Mouse (Mus musculus) limb, embryonic 11.5 days (tissue): ENCODE data around the gene Hoxd3. TPM values are rescaled to one million over a fixed set of nuclear protein-coding genes. Genes with fewer than 3 reads are reported as not detected.

Source experiments
- ATAC-seq: fragments of 200-750 bp; cut with Nextera tagmentation; 2 replicates; pipeline ENCODE4 v1.8.0; 2017; ENCODE audit warnings: low read depth; ENCODE audit not compliant: insufficient number of reproducible peaks, low FRiP score, low TSS enrichment
- DNase-seq: peaks from one replicate; pipeline ENCODE4 v3.0.0-alpha.2; 2015; ENCODE audit warnings: low spot score
- H3K27ac ChIP-seq: fragments of 300-500 bp; sonication (generic); replicated peaks from 2 replicates; pipeline ENCODE4 v1.5.1; 2014; ENCODE audit warnings: low read depth, mild to moderate bottlenecking, low read length
- H3K27me3 ChIP-seq: fragments of 300-500 bp; sonication (generic); 2 replicates; pipeline ENCODE4 v1.6.1; 2014; ENCODE audit warnings: mild to moderate bottlenecking, low read length, mixed read lengths; ENCODE audit not compliant: control insufficient read depth, insufficient read depth
- H3K36me3 ChIP-seq: fragments of 300-500 bp; sonication (generic); 2 replicates; pipeline ENCODE4 v1.6.1; 2014; ENCODE audit warnings: mild to moderate bottlenecking, low read length, moderate library complexity, mixed read lengths; ENCODE audit not compliant: control insufficient read depth, insufficient read depth
- H3K4me1 ChIP-seq: fragments of 300-500 bp; sonication (generic); 2 replicates; pipeline ENCODE4 v1.6.1; 2014; ENCODE audit warnings: low read length, mixed read lengths; ENCODE audit not compliant: control insufficient read depth, insufficient read depth
- H3K4me2 ChIP-seq: fragments of 300-500 bp; sonication (generic); 2 replicates; pipeline ENCODE4 v1.6.1; 2014; ENCODE audit warnings: low read depth, mild to moderate bottlenecking, moderate library complexity; ENCODE audit not compliant: severe bottlenecking
- H3K4me3 ChIP-seq: fragments of 300-500 bp; sonication (generic); 2 replicates; pipeline ENCODE4 v1.5.1; 2014; ENCODE audit warnings: low read depth, low read length
- H3K9ac ChIP-seq: fragments of 300-500 bp; sonication (generic); 2 replicates; pipeline ENCODE4 v1.6.1; 2014; ENCODE audit warnings: mild to moderate bottlenecking, low read length
- H3K9me3 ChIP-seq: fragments of 300-500 bp; sonication (generic); 2 replicates; pipeline ENCODE4 v1.6.1; 2016; ENCODE audit warnings: low read length; ENCODE audit not compliant: control insufficient read depth
- WGBS: fragments of 180-500 bp; shearing (Covaris S2); extraction: QIAGEN DNeasy Blood & Tissue Kit; methylation state at CpG from one replicate; pipeline ENCODE4 v1.1.7; 2014; 5-methylcytosine and 5-hydroxymethylcytosine counted together
- polyA plus RNA-seq: library from polyadenylated mRNA; unstranded; fragments of >200 nt; fragmentation: Nextera tagmentation; extraction: Ambion mirVana; gene quantifications from 2 replicates; pipeline ENCODE4 v1.2.1, GENCODE M21; 2014

Gene Hoxd3
- polyA plus RNA-seq, result 1.2 and 1.4 TPM in 2 replicates

DNA sequence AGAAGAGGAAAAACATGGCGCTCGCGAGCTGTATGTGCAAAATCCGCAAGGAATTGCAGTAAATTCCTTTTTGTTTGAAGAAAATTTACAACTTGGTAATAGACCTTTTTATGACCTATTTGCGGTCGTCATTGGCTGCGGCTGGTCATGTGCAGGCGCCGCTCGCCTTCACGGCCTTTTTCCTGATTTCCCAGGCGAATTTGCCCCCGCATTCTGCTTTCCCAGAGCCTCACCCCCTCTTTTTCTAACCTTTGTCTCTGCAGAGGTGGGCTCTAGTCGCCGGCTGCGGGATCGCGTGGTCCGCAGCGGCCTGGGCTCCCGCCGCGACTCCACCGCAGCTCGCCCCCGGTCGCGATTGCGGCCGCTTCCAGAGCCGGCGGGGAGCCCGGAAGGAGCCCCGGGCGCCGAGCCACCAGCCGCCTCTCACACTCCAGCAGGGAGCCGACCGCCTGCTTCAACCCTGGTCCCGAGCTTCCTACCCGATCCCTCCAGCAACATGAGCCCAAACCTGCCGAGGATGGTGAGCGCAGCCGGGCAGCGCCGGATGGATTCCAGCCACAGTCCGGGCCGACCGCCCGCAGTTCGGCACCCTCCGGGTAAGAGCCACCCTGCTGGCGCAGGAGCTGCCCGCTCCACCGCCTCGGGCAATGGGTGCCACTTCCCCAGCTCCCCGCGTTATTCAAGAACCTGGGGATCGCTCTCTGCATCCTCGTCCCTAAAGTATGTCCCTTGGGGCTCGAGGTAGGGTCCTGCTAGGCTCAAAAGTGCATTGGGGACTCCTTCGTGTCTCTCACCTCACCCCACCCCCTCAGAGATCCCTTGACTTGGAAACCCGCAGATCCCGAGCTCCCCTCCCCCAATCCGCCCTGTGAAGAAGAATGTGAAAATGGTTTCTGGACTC lies at the start of gene Hoxd3, which contains the start of gene Hoxd4:
Hoxd3 (plus strand) TSS at position 207 of the 901 bp plus-strand sequence.
Hoxd4 (plus strand) TSS at position 209 of the 901 bp plus-strand sequence.
- Histone ChIP-seq H3K9ac (peak within 1 kb of the TSS; percentile 91), H3K36me3 (no peaks in the 10 kb centered on the region), H3K9me3 (no peaks in the 10 kb centered on the region), H3K4me2 (peak within 1 kb of the TSS; percentile 86), H3K27me3 (no peaks in the 10 kb centered on the region), H3K4me1 (peaks cover 33% of the 10 kb centered on the region), H3K27ac (peak within 1 kb of the TSS; percentile 88), H3K4me3 (peak within 1 kb of the TSS; percentile 74)
- DNase-seq, result peak; percentile 84
- peak; percentile 32 for ATAC-seq
- WGBS, result under 1% methylated on average over 65 of the region's 65 CpGs

GRCm38 (mm10) chr2:74663291-74663925 lies 48.3 kb upstream of the Hoxd3 start:
- Histone ChIP-seq H3K4me1 (0 out of 2 replicates have a peak, but pooled peaks cover 6% of the 10 kb centered on the region), H3K9me3 (no peaks in the 10 kb centered on the region), H3K4me2 (peak overlapping the region; percentile 27; the same call in 1 of the 2 replicates), H3K36me3 (no peaks in the 10 kb centered on the region), H3K27ac (no peak overlapping the region), H3K27me3 (peaks cover 56% of the 10 kb centered on the region), H3K4me3 (no peak overlapping the region), H3K9ac (no peak overlapping the region; the same call in 1 of the 2 replicates)
- DNase-seq (peak; percentile 86), ATAC-seq (no peak)
- 4% methylated on average over 18 of the region's 18 CpGs for WGBS

DNA sequence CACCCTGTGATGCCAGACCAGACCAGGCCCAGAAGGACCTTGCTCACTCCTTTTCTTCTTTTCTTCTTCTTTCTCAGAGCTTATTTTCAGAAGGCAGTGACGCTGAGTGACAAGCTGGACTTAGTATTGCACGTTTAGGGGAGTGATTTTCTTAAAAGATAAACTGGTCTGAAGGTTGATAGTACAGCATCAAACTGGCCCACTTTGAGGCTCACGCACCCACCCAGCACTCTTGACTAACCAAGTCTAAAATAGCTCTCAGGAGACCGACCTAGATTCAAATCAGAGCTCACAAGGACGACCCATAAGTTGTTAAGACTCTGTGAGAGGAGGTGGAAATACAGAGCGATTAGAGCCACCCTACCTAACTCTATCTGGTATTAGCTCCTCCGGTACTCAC lies 45.3 kb upstream of the Hoxd3 start:
- no peaks in the 10 kb centered on the region for H3K9me3 ChIP-seq
- H3K4me3 ChIP-seq, result peak overlapping the region; percentile 10; the same call in 1 of the 2 replicates
- no peak overlapping the region for H3K27ac ChIP-seq
- ATAC-seq (no peak), DNase-seq (peak; percentile 38)
- peak overlapping the region; percentile 41 for H3K9ac ChIP-seq
- WGBS, result 2% methylated on average over 7 of the region's 7 CpGs
- H3K4me1 ChIP-seq, result 0 out of 2 replicates have a peak, but pooled peaks cover 3% of the 10 kb centered on the region
- peaks cover 56% of the 10 kb centered on the region for H3K27me3 ChIP-seq
- no peaks in the 10 kb centered on the region for H3K36me3 ChIP-seq
- peak overlapping the region; percentile 18 for H3K4me2 ChIP-seq

DNA sequence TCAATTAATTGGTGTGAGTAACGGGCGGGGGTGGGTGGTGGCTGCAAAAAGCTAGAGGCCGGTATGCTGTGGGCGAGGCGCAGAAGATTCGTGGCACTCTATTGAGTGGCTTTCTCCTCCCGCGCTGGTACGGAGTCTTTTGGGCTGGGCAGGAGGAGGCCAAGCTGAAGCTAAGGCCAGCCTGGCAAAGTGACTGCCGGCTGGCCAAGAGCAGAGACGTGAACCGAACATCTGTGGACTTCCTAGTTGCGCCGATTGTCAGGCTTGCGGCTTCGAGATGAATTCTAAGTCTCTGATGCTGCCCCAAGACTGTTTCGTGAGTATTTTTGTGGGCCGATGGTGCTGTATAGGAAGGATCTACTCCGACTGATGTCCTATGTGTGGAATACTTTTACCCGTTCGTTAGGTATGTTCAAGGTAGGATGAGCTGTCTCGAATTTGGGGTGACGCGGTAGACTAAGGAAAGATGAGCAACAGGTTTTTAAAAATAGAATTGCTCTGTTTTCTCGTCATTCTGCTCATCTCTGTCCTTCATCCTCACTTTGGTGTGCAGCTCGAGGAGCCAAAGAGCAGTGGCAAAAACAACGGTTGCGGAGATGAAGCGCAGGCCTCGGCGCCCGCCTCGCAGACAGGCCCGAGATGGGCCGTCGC lies 44.4 kb upstream of the Hoxd3 start:
- Histone ChIP-seq H3K9me3 (no peaks in the 10 kb centered on the region), H3K4me3 (peak overlapping the region; percentile 63), H3K9ac (peak overlapping the region; percentile 90), H3K4me2 (peak overlapping the region; percentile 88), H3K27me3 (peaks cover 54% of the 10 kb centered on the region), H3K4me1 (peaks cover 7% of the 10 kb centered on the region; the same call in 1 of the 2 replicates), H3K36me3 (no peaks in the 10 kb centered on the region), H3K27ac (peak overlapping the region; percentile 1; the same call in 1 of the 2 replicates)
- ATAC-seq, result no peak
- peak; percentile 66 for DNase-seq
- under 1% methylated on average over 36 of the region's 36 CpGs for WGBS

DNA sequence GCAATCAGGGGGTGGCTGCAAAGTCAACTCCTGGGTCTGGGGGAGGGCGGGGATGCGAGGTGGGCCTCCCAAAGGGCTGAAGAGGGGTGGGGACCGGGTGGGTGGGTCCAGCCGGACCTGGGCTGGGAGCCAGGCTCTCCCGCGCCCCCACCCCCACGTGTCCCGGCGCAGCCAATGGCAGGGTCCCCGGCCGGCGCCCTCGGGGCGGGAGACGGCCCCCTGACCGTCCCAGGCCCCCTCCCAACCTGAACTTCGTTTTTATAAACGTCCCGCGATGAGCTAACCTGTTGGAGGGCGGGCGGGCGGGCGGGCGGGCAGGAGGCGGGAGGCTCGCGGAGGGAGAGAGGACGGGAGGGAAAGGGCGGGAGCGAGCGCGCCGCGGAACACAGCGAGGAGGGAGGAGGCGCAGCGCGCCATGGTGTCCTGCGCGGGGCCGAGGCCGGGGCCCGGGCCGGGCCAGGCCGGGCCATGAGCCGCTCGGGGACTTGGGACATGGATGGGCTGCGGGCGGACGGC lies 43.8 kb upstream of the Hoxd3 start, which contains the start of gene Hoxd13:
Hoxd13 (plus strand) TSS at position 469 of the 516 bp plus-strand sequence.
- H3K4me1 ChIP-seq, result peaks cover 7% of the 10 kb centered on the region; the same call in 1 of the 2 replicates
- H3K4me2 ChIP-seq, result peak within 1 kb of the TSS; percentile 88
- H3K9me3 ChIP-seq, result no peaks in the 10 kb centered on the region
- H3K4me3 ChIP-seq, result peak within 1 kb of the TSS; percentile 63
- H3K36me3 ChIP-seq, result no peaks in the 10 kb centered on the region
- peak within 1 kb of the TSS; percentile 84 for H3K27ac ChIP-seq
- peak within 1 kb of the TSS; percentile 90 for H3K9ac ChIP-seq
- peaks cover 51% of the 10 kb centered on the region for H3K27me3 ChIP-seq
- under 1% methylated on average over 35 of the region's 51 CpGs for WGBS
- ATAC-seq (peak; percentile 78), DNase-seq (peak; percentile 80)

DNA sequence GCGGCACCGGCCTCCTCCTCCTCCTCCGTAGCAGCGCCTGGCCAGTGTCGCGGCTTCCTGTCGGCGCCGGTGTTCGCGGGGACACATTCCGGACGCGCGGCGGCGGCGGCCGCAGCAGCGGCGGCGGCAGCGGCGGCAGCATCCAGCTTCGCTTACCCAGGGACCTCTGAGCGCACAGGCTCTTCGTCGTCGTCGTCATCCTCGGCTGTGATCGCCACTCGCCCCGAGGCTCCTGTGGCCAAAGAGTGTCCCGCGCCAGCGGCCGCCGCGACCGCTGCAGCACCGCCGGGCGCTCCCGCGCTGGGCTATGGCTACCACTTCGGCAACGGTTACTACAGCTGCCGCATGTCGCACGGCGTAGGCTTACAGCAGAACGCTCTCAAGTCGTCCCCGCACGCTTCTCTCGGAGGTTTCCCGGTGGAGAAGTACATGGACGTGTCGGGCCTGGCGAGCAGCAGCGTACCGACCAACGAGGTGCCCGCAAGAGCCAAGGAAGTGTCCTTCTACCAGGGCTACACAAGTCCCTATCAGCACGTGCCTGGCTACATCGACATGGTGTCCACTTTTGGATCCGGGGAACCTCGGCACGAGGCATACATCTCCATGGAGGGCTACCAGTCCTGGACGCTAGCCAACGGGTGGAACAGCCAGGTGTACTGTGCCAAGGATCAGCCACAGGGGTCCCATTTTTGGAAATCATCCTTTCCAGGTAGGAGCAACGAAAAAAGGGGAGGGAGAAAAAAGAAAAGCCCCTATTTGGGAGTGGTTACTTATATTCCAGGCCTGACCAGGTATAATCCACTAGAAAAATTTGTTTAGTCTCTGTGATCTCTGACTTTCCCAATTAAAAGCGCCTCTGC lies 43.1 kb upstream of the Hoxd3 start:
- H3K9me3 ChIP-seq, result no peaks in the 10 kb centered on the region
- peak; percentile 23; the same call in 1 of the 2 replicates for ATAC-seq
- under 1% methylated on average over 62 of the region's 74 CpGs for WGBS
- peak overlapping the region; percentile 84 for H3K27ac ChIP-seq
- no peaks in the 10 kb centered on the region for H3K36me3 ChIP-seq
- H3K27me3 ChIP-seq, result peaks cover 45% of the 10 kb centered on the region
- peak overlapping the region; percentile 88 for H3K4me2 ChIP-seq
- peak overlapping the region; percentile 63 for H3K4me3 ChIP-seq
- H3K9ac ChIP-seq, result peak overlapping the region; percentile 90
- peaks cover 7% of the 10 kb centered on the region; the same call in 1 of the 2 replicates for H3K4me1 ChIP-seq
- no peak for DNase-seq

DNA sequence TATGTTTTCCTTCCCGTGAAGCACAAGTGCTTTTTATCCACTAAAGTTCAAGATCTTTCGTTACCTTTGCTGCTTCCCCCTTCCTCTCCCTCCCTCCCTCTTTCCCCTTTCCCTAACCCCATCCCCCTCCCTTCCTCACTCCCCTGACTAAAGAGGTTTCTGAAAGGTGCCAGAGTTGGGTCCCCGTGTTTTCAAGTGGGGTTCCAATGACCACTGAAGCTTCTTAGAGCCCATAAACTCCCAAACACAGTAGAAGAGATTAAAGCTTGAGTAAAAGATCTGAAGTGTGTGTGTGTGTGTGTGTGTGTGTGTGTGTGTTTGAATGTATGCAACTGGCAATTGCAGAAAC lies 42.5 kb upstream of the Hoxd3 start:
- peak overlapping the region; percentile 84 for H3K27ac ChIP-seq
- H3K4me2 ChIP-seq, result peak overlapping the region; percentile 88
- H3K9me3 ChIP-seq, result no peaks in the 10 kb centered on the region
- DNase-seq (peak; percentile 42), ATAC-seq (no peak)
- peaks cover 44% of the 10 kb centered on the region for H3K27me3 ChIP-seq
- WGBS, result 0% methylated on average over 3 of the region's 3 CpGs
- H3K4me3 ChIP-seq, result peak overlapping the region; percentile 63
- peak overlapping the region; percentile 90 for H3K9ac ChIP-seq
- peaks cover 13% of the 10 kb centered on the region; the same call in 1 of the 2 replicates for H3K4me1 ChIP-seq
- H3K36me3 ChIP-seq, result no peaks in the 10 kb centered on the region
